Mouse (Mus musculus): ENCODE measurements at regions not wholly inside any gene's neighbourhood (a gene's known extent, or its start where the extent isn't known, plus 50 kb on each side); places are given as distances from the start of the nearest gene placed in this dataset.

GRCm38 (mm10) chr16:87239105-87239504 lies 114.9 kb upstream of the N6amt1 start:
- intact Hi-C loops (cut with DNase I) = no loop called here
- no peak for DNase-seq

GRCm38 (mm10) chr16:87234199-87234598 lies 119.8 kb upstream of the N6amt1 start:
- DNase-seq = peak; percentile 50
- intact Hi-C loops (cut with DNase I) = no loop called here

- intact Hi-C loops (cut with DNase I) = no loop called here
- DNase-seq = no peak
Measured at GRCm38 (mm10) chr16:87225595-87225994, 128.4 kb upstream of the N6amt1 start.

GRCm38 (mm10) chr16:87225085-87225484 lies 128.9 kb upstream of the N6amt1 start:
- intact Hi-C loops (cut with DNase I) = no loop called here
- DNase-seq = no peak

GRCm38 (mm10) chr16:87224024-87224423 lies 130.0 kb upstream of the N6amt1 start:
- intact Hi-C loops (cut with DNase I) = no loop called here
- DNase-seq = no peak

- intact Hi-C loops (cut with DNase I) = no loop called here
- no peak for DNase-seq
Measured at GRCm38 (mm10) chr16:87220611-87221010, 133.4 kb upstream of the N6amt1 start.

GRCm38 (mm10) chr16:87220201-87220600 lies 133.8 kb upstream of the N6amt1 start:
- intact Hi-C loops (cut with DNase I) = no loop called here
- DNase-seq = no peak

- intact Hi-C loops (cut with DNase I) = no loop called here
- DNase-seq = no peak
Measured at GRCm38 (mm10) chr16:87207875-87208274, 146.1 kb upstream of the N6amt1 start.

- intact Hi-C loops (cut with DNase I) = no loop called here
- no peak for DNase-seq
Measured at GRCm38 (mm10) chr16:87190471-87190870, 163.5 kb upstream of the N6amt1 start.

GRCm38 (mm10) chr16:87188737-87189136 lies 165.2 kb upstream of the N6amt1 start:
- intact Hi-C loops (cut with DNase I) = no loop called here
- no peak for DNase-seq

- no peak for DNase-seq
- intact Hi-C loops (cut with DNase I) = no loop called here
Measured at GRCm38 (mm10) chr16:87172395-87172794, 181.6 kb upstream of the N6amt1 start.

- intact Hi-C loops (cut with DNase I) = no loop called here
- no peak for DNase-seq
Measured at GRCm38 (mm10) chr16:87139301-87139700, 214.7 kb upstream of the N6amt1 start.

GRCm38 (mm10) chr16:87136503-87136902 lies 217.5 kb upstream of the N6amt1 start:
- no peak for DNase-seq
- intact Hi-C loops (cut with DNase I) = no loop called here

- no peak for DNase-seq
- intact Hi-C loops (cut with DNase I) = no loop called here
Measured at GRCm38 (mm10) chr16:87134452-87134851, 219.5 kb upstream of the N6amt1 start.

- no peak for DNase-seq
- intact Hi-C loops (cut with DNase I) = no loop called here
Measured at GRCm38 (mm10) chr16:87133874-87134273, 220.1 kb upstream of the N6amt1 start.

GRCm38 (mm10) chr16:87132082-87132481 lies 221.9 kb upstream of the N6amt1 start:
- intact Hi-C loops (cut with DNase I) = no loop called here

GRCm38 (mm10) chr16:87130733-87131640 lies 223.0 kb upstream of the N6amt1 start:
- intact Hi-C loops (cut with DNase I) = no loop called here

More at GRCm38 (mm10) chr16:87132082-87132481, 221.9 kb upstream of the N6amt1 start:
- DNase-seq = no peak

GRCm38 (mm10) chr16:87129021-87129420 lies 225.0 kb upstream of the N6amt1 start:
- intact Hi-C loops (cut with DNase I) = no loop called here
- no peak for DNase-seq

More at GRCm38 (mm10) chr16:87130733-87131640, 223.0 kb upstream of the N6amt1 start:
- DNase-seq = no peak

GRCm38 (mm10) chr16:87128230-87128629 lies 225.8 kb upstream of the N6amt1 start:
- intact Hi-C loops (cut with DNase I) = no loop called here
- DNase-seq = no peak

- intact Hi-C loops (cut with DNase I) = no loop called here
- no peak for DNase-seq
Measured at GRCm38 (mm10) chr16:87124519-87124918, 229.5 kb upstream of the N6amt1 start.

GRCm38 (mm10) chr16:87103599-87103998 lies 250.4 kb upstream of the N6amt1 start:
- no peak for DNase-seq
- intact Hi-C loops (cut with DNase I) = no loop called here

GRCm38 (mm10) chr16:87102057-87102456 lies 251.9 kb upstream of the N6amt1 start:
- intact Hi-C loops (cut with DNase I) = no loop called here
- DNase-seq = no peak

Data from left cerebral cortex, postnatal 4 days (tissue).